Mouse (Mus musculus) spleen, adult 2 months (tissue): ENCODE data around the gene Ispd.

Source experiments
- CTCF ChIP-seq: fragments of 200-500 bp; IDR thresholded peaks from 2 replicates; pipeline ENCODE4 v1.5.1; 2011; ENCODE audit warnings: mild to moderate bottlenecking, inconsistent platforms; ENCODE audit not compliant: insufficient read depth, insufficient read length, insufficient replicate concordance; ENCODE audit errors: extremely low read depth
- POLR2A ChIP-seq: fragments of 200-500 bp; IDR thresholded peaks from 2 replicates; pipeline ENCODE4 v1.6.1; 2011; ENCODE audit warnings: low read depth, low read length, inconsistent platforms

DNA sequence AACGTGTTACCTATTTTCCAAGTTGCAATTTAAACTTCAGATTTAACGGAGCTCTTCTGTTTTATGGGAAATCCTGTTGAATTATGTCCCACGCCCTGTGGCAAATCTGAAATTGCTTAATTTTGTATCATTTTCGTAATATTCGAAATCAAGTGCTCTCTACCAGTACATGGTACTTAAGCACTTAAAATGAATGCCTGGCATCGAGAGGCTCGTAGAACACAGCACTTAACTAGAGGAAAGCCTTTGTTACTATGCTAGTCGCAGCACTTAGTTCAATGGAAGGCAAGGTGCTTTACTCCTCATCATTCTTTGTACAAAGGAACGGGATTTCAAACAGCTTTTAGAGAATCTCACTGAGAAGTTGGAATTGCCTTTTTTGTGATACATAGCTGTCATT, 168.2 kb downstream of the Ispd start:
- no peak for TF ChIP-seq CTCF
- no peak for TF ChIP-seq POLR2A
